Comparison of ENCODE assay signal across 13 mouse cellular contexts in genomic region chr1:98173907-98174810, GRCm38 (mm10).
DNase-seq lines count a peak whose midpoint lies in the region; ATAC-seq lines count a peak whose summit lies in the region.
"Had no signal": no experiment of that assay in that cellular context is flagged by ENCODE, and none has a peak within 500 bp of the region (broad histone marks: within the 10 kb centered on the region; RNA-seq: fewer than 3 reads in every experiment).

No protein-coding gene starts in this region.

- no peak overlapping the region for H3K9ac ChIP-seq in forebrain, embryonic 14.5 days (ENCODE audit: low read length)
- no peak overlapping the region for H3K9ac ChIP-seq in intestine, embryonic 15.5 days
- H3K9ac ChIP-seq in neural tube, embryonic 15.5 days (replicated peaks), result 0 out of 2 replicates have a peak overlapping the region, but pooled peaks have one; percentile 7

- peak; percentile 73 for ATAC-seq in frontal cortex, adult (ENCODE audit: low TSS enrichment)
- peak; percentile 86 for ATAC-seq in forebrain, embryonic 14.5 days
- ATAC-seq in intestine, embryonic 15.5 days, result peak; percentile 68; the same call in 1 of the 2 replicates
- ATAC-seq in neural tube, embryonic 15.5 days (ENCODE audit: low FRiP score), result peak; percentile 62; the same call in 1 of the 2 replicates
- ATAC-seq: activated CD4-positive, CD25-positive, alpha-beta regulatory T cell, adult 4 months had no signal

- H3K27me3 ChIP-seq in forebrain, embryonic 14.5 days (replicated peaks; ENCODE audit: control insufficient read depth, insufficient read depth, low read length), result no peaks in the 10 kb centered on the region
- no peaks in the 10 kb centered on the region for H3K27me3 ChIP-seq in intestine, embryonic 15.5 days (replicated peaks)
- no peaks in the 10 kb centered on the region for H3K27me3 ChIP-seq in neural tube, embryonic 15.5 days (replicated peaks)

- WGBS in forebrain, embryonic 14.5 days, result 57% methylated on average over 11 of the region's 11 CpGs
- WGBS in intestine, embryonic 15.5 days, result 36% methylated on average over 11 of the region's 11 CpGs
- WGBS in neural tube, embryonic 15.5 days, result 41% methylated on average over 11 of the region's 11 CpGs

- H3K27ac ChIP-seq in forebrain, embryonic 14.5 days (ENCODE audit: low read depth, low read length), result peak overlapping the region; percentile 48; the same call in 1 of the 2 replicates
- peak overlapping the region; percentile 36; the same call in 1 of the 2 replicates for H3K27ac ChIP-seq in intestine, embryonic 15.5 days
- H3K27ac ChIP-seq in neural tube, embryonic 15.5 days (replicated peaks), result peak overlapping the region; percentile 66
- H3K27ac ChIP-seq: heart, embryonic 10.5 days had no signal

- H3K36me3 ChIP-seq in forebrain, embryonic 14.5 days (ENCODE audit: control insufficient read depth, insufficient read depth, low read length), result no peaks in the 10 kb centered on the region
- no peaks in the 10 kb centered on the region for H3K36me3 ChIP-seq in intestine, embryonic 15.5 days
- H3K36me3 ChIP-seq in neural tube, embryonic 15.5 days, result no peaks in the 10 kb centered on the region
- H3K36me3 ChIP-seq: heart, embryonic 10.5 days had no signal

- H3K4me3 ChIP-seq in forebrain, embryonic 14.5 days (ENCODE audit: low read depth, low read length), result no peak overlapping the region
- no peak overlapping the region for H3K4me3 ChIP-seq in intestine, embryonic 15.5 days (replicated peaks)
- no peak overlapping the region for H3K4me3 ChIP-seq in neural tube, embryonic 15.5 days (replicated peaks)
- H3K4me3 ChIP-seq: heart, embryonic 10.5 days had no signal

- no peaks in the 10 kb centered on the region for H3K9me3 ChIP-seq in forebrain, embryonic 14.5 days (replicated peaks; ENCODE audit: control insufficient read depth, low read length)
- no peaks in the 10 kb centered on the region for H3K9me3 ChIP-seq in intestine, embryonic 15.5 days
- H3K9me3 ChIP-seq in neural tube, embryonic 15.5 days (replicated peaks), result no peaks in the 10 kb centered on the region
- H3K9me3 ChIP-seq: heart, embryonic 10.5 days had no signal

- no peak for DNase-seq in frontal cortex, postnatal 14 days (ENCODE audit: low spot score in 2 of 2)
- DNase-seq in forebrain, embryonic 14.5 days (ENCODE audit: low spot score), result peak; percentile 74
- DNase-seq in adipocyte (ENCODE audit: low spot score), result no peak
- no peak for DNase-seq in spleen, postnatal 10 days (ENCODE audit: low spot score in 2 of 2)
- DNase-seq in left cerebral cortex, adult 9 months (ENCODE audit: low spot score in 2 of 2), result no peak
- DNase-seq: cerebellum, adult 9-11 months; gastrocnemius, postnatal 10 days; lung, adult 18-20 months had no signal

- no peak overlapping the region for H3K4me2 ChIP-seq in forebrain, embryonic 14.5 days (ENCODE audit: low read length)
- no peak overlapping the region for H3K4me2 ChIP-seq in intestine, embryonic 15.5 days (replicated peaks)
- H3K4me2 ChIP-seq in neural tube, embryonic 15.5 days, result peak overlapping the region; percentile 13; the same call in 1 of the 2 replicates

- H3K4me1 ChIP-seq in forebrain, embryonic 14.5 days (ENCODE audit: control insufficient read depth, insufficient read depth, low read length), result no peaks in the 10 kb centered on the region
- no peaks in the 10 kb centered on the region for H3K4me1 ChIP-seq in intestine, embryonic 15.5 days (replicated peaks)
- peaks cover 10% of the 10 kb centered on the region for H3K4me1 ChIP-seq in neural tube, embryonic 15.5 days
- H3K4me1 ChIP-seq: heart, embryonic 10.5 days had no signal
